ENCODE assay signal across 21 mouse cellular contexts in the genomic region with DNA sequence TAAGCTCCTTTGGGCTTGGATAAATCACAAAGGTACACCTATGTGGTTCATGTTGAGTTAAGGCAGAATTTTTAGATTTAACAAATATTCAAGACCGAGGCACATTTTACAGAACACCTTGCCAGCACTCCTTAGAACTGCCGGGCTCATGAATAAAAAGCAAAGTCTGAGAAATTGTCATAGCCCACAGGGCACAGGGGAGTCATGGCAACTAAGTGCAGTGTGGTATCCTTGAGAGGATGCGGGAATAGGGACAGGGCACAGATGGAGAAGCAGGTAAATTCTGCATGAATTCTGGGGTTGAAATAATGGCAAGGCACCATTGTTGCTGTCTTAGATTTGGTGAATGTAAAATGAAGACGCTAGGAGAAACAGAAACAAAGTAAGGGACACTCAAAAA.
"Had no signal": no experiment of that assay in that cellular context is flagged by ENCODE, and none has a peak within 500 bp of the region (broad histone marks: within the 10 kb centered on the region; RNA-seq: fewer than 3 reads in every experiment).

No protein-coding gene starts in this region.

- H3K27me3 ChIP-seq: liver, embryonic 13.5 days; liver, embryonic 15.5 days; lung, embryonic 15.5 days; megakaryocyte, embryonic 14.5 days; neural tube, embryonic 13.5 days; neural tube, embryonic 15.5 days had no signal

- DNase-seq: liver, embryonic 13.5 days; liver, postnatal 0 days; lung, adult 2 months; lung, postnatal 14 days; lung, postnatal 36 days; right cerebral cortex, adult 18-20 months; right cerebral cortex, postnatal 25 days; right cerebral cortex, postnatal 4 days; spleen, adult 18-20 months; thymus, adult 18-20 months; thymus, postnatal 14 days; thymus, postnatal 36 days had no signal

- H3K36me3 ChIP-seq: liver, embryonic 13.5 days; liver, embryonic 15.5 days; lung, embryonic 15.5 days; neural tube, embryonic 13.5 days; neural tube, embryonic 15.5 days had no signal

- H3K4me1 ChIP-seq: liver, embryonic 13.5 days; liver, embryonic 15.5 days; lung, embryonic 15.5 days; megakaryocyte, embryonic 14.5 days; neural tube, embryonic 13.5 days; neural tube, embryonic 15.5 days had no signal

- H3K4me2 ChIP-seq: liver, embryonic 11.5 days; liver, embryonic 13.5 days; liver, embryonic 15.5 days; lung, embryonic 15.5 days; neural tube, embryonic 13.5 days; neural tube, embryonic 15.5 days had no signal

- H3K9ac ChIP-seq: liver, embryonic 13.5 days; liver, embryonic 15.5 days; liver, postnatal 0 days; lung, embryonic 15.5 days; neural tube, embryonic 13.5 days; neural tube, embryonic 15.5 days had no signal

- H3K9me3 ChIP-seq: liver, embryonic 13.5 days; liver, embryonic 15.5 days; lung, embryonic 15.5 days; neural tube, embryonic 13.5 days; neural tube, embryonic 15.5 days had no signal

- H3K4me3 ChIP-seq: liver, embryonic 13.5 days; liver, embryonic 15.5 days; lung, embryonic 15.5 days; megakaryocyte, embryonic 14.5 days; myocyte; neural tube, embryonic 13.5 days; neural tube, embryonic 15.5 days had no signal

- H3K27ac ChIP-seq: liver, embryonic 13.5 days; liver, embryonic 15.5 days; lung, embryonic 15.5 days; macrophage; neural tube, embryonic 13.5 days; neural tube, embryonic 15.5 days had no signal

- ATAC-seq: liver, postnatal 0 days; lung, postnatal 0 days had no signal
